Mouse (Mus musculus): ENCODE measurements around the gene Kif1b. TPM values are rescaled to one million over a fixed set of nuclear protein-coding genes. Genes with fewer than 3 reads are reported as not detected.

The Kif1b gene
- polyA plus RNA-seq, 1 experiment from 2014 or later = 140 TPM

GRCm38 (mm10) chr4:149259391-149260094 lies 48.0 kb downstream of the Kif1b start:
- peaks cover 52% of the 10 kb centered on the region for H3K36me3 ChIP-seq
- no peaks in the 10 kb centered on the region for H3K9me3 ChIP-seq (replicated peaks)
- no peaks in the 10 kb centered on the region for H3K27me3 ChIP-seq
- H3K4me2 ChIP-seq (replicated peaks) = no peak overlapping the region
- H3K27ac ChIP-seq = no peak overlapping the region
- peaks cover 15% of the 10 kb centered on the region for H3K4me1 ChIP-seq
- 91% methylated on average over 9 of the region's 9 CpGs for WGBS
- no peak overlapping the region for H3K4me3 ChIP-seq
- ATAC-seq (ENCODE audit: low FRiP score) = no peak
- no peak overlapping the region for H3K9ac ChIP-seq

DNA sequence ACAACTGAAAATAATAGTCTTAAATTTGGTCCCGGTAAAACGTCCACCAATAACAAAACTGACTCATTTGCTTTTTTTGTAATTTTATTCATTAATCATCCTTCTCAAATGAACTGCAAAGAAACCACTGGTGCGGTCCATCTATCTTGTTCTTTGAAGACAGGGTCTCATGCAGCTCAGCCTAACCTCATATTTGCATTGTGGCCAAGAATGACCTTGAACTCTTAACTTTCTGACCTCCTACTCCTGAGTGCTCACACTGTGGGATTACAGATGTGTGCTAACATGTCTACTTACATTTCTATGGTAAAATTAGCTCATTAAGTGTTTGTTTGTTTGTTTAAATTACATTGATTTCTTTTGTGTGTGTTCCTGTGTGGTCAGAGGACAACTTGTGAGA lies 48.6 kb downstream of the Kif1b start:
- 74% methylated on average over 3 of the region's 3 CpGs for WGBS
- Histone ChIP-seq H3K4me3 (no peak overlapping the region), H3K4me1 (peaks cover 15% of the 10 kb centered on the region), H3K9me3 (replicated peaks) (no peaks in the 10 kb centered on the region), H3K4me2 (replicated peaks) (no peak overlapping the region), H3K9ac (no peak overlapping the region), H3K27me3 (no peaks in the 10 kb centered on the region), H3K27ac (no peak overlapping the region), H3K36me3 (peaks cover 50% of the 10 kb centered on the region)
- no peak for ATAC-seq (ENCODE audit: low FRiP score)

GRCm38 (mm10) chr4:149256511-149257300 lies 50.8 kb downstream of the Kif1b start:
- H3K9ac ChIP-seq = no peak overlapping the region

GRCm38 (mm10) chr4:149255277-149256270 lies 51.9 kb downstream of the Kif1b start:
- H3K4me2 ChIP-seq (replicated peaks) = peak overlapping the region; percentile 13
- H3K27me3 ChIP-seq = no peaks in the 10 kb centered on the region
- H3K4me3 ChIP-seq = no peak overlapping the region
- peak; percentile 90 for ATAC-seq (ENCODE audit: low FRiP score)
- H3K4me1 ChIP-seq = peaks cover 15% of the 10 kb centered on the region
- peak overlapping the region; percentile 80 for H3K27ac ChIP-seq
- H3K9ac ChIP-seq = no peak overlapping the region
- H3K9me3 ChIP-seq (replicated peaks) = no peaks in the 10 kb centered on the region
- peaks cover 59% of the 10 kb centered on the region for H3K36me3 ChIP-seq
- WGBS = 26% methylated on average over 13 of the region's 13 CpGs

More at GRCm38 (mm10) chr4:149256511-149257300, 50.8 kb downstream of the Kif1b start:
- Histone ChIP-seq H3K36me3 (peaks cover 52% of the 10 kb centered on the region), H3K4me2 (replicated peaks) (no peak overlapping the region), H3K27me3 (no peaks in the 10 kb centered on the region), H3K4me1 (peaks cover 15% of the 10 kb centered on the region), H3K4me3 (no peak overlapping the region), H3K9me3 (replicated peaks) (no peaks in the 10 kb centered on the region), H3K27ac (peak overlapping the region; percentile 80)
- 85% methylated on average over 15 of the region's 15 CpGs for WGBS
- no peak for ATAC-seq (ENCODE audit: low FRiP score)

DNA sequence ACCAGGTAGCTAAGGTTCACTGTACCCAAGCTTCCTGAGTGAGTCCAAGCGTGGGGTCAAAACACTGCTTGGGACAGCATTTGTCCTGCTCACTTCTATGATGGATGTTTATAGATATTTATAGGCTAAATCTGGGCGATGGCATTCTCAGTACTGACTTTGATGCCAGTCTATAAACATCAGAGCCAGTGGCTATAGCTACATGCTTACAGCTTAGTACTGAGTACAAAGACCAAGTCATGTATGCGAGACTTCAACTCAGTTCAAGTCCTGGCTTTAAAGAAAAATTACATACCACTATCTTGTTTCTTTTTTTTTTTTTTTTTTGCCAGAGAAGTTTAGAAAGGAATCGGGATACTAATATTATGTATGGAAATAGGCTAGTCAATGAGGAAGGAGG lies 52.7 kb downstream of the Kif1b start:
- Histone ChIP-seq H3K4me3 (no peak overlapping the region), H3K36me3 (peaks cover 62% of the 10 kb centered on the region), H3K27ac (peak overlapping the region; percentile 80), H3K9me3 (replicated peaks) (no peaks in the 10 kb centered on the region), H3K4me1 (peaks cover 15% of the 10 kb centered on the region), H3K4me2 (replicated peaks) (no peak overlapping the region), H3K9ac (no peak overlapping the region), H3K27me3 (no peaks in the 10 kb centered on the region)
- ATAC-seq (ENCODE audit: low FRiP score) = no peak; the same call in 1 of the 2 replicates
- WGBS = 47% methylated on average over 4 of the region's 4 CpGs

GRCm38 (mm10) chr4:149249311-149249710 lies 58.2 kb downstream of the Kif1b start:
- H3K27me3 ChIP-seq = no peaks in the 10 kb centered on the region
- peaks cover 61% of the 10 kb centered on the region for H3K36me3 ChIP-seq
- ATAC-seq (ENCODE audit: low FRiP score) = no peak
- H3K9me3 ChIP-seq (replicated peaks) = no peaks in the 10 kb centered on the region
- no peak overlapping the region for H3K4me3 ChIP-seq
- no peak overlapping the region for H3K4me2 ChIP-seq (replicated peaks)
- H3K4me1 ChIP-seq = peaks cover 17% of the 10 kb centered on the region; the same call in 1 of the 2 replicates
- peak overlapping the region; percentile 80 for H3K27ac ChIP-seq
- H3K9ac ChIP-seq = no peak overlapping the region
- WGBS = 89% methylated on average over 1 of the region's 1 CpGs

GRCm38 (mm10) chr4:149247772-149248171 lies 59.7 kb downstream of the Kif1b start:
- Histone ChIP-seq H3K27me3 (no peaks in the 10 kb centered on the region), H3K4me3 (no peak overlapping the region), H3K4me2 (replicated peaks) (no peak overlapping the region), H3K27ac (peak overlapping the region; percentile 80), H3K4me1 (peaks cover 17% of the 10 kb centered on the region; the same call in 1 of the 2 replicates), H3K9ac (0 out of 2 replicates have a peak overlapping the region, but pooled peaks have one; percentile 36), H3K9me3 (replicated peaks) (no peaks in the 10 kb centered on the region), H3K36me3 (peaks cover 61% of the 10 kb centered on the region)
- peak; percentile 41; the same call in 1 of the 2 replicates for ATAC-seq (ENCODE audit: low FRiP score)
- WGBS = 37% methylated on average over 5 of the region's 5 CpGs

GRCm38 (mm10) chr4:149247156-149247633 lies 60.3 kb downstream of the Kif1b start:
- Histone ChIP-seq H3K27me3 (no peaks in the 10 kb centered on the region), H3K27ac (peak overlapping the region; percentile 80), H3K36me3 (peaks cover 60% of the 10 kb centered on the region), H3K4me3 (no peak overlapping the region), H3K9me3 (replicated peaks) (no peaks in the 10 kb centered on the region), H3K9ac (no peak overlapping the region), H3K4me2 (replicated peaks) (no peak overlapping the region), H3K4me1 (peaks cover 17% of the 10 kb centered on the region; the same call in 1 of the 2 replicates)
- ATAC-seq (ENCODE audit: low FRiP score) = peak; percentile 77
- WGBS = 20% methylated on average over 8 of the region's 8 CpGs

- peaks cover 17% of the 10 kb centered on the region; the same call in 1 of the 2 replicates for H3K4me1 ChIP-seq
- H3K36me3 ChIP-seq = peaks cover 58% of the 10 kb centered on the region
- H3K27me3 ChIP-seq = no peaks in the 10 kb centered on the region
- H3K27ac ChIP-seq = peak overlapping the region; percentile 80
- H3K4me2 ChIP-seq (replicated peaks) = no peak overlapping the region
- 0 out of 2 replicates have a peak, but pooled peaks have one; percentile 63 for ATAC-seq (ENCODE audit: low FRiP score)
- 23% methylated on average over 7 of the region's 7 CpGs for WGBS
- no peak overlapping the region for H3K9ac ChIP-seq
- no peaks in the 10 kb centered on the region for H3K9me3 ChIP-seq (replicated peaks)
- H3K4me3 ChIP-seq = no peak overlapping the region
These were observed 60.8 kb downstream of the Kif1b start for GRCm38 (mm10) chr4:149246578-149247155.

DNA sequence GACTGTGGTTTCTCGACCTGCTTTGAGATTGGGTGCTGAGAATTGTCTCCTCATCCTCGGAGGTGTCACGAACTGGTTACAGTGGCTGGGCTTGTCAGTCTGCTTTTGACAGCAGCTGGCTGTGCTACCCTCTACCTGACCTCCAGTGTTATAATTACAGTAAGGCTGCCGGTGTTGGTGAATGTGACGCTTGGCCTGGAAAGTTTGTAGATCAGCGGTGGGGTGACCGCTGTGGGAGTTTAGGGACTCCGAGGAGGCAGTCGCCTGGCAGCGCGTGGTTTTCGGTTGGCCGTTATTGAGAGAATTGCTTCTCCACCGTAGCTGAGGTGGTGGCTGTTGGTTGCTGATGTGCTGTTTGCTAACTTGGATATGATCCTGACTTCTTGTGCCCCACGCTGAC lies 70.5 kb downstream of the Kif1b start:
- H3K27me3 ChIP-seq = no peaks in the 10 kb centered on the region
- no peak for ATAC-seq (ENCODE audit: low FRiP score)
- H3K9me3 ChIP-seq (replicated peaks) = no peaks in the 10 kb centered on the region
- no peak overlapping the region for H3K9ac ChIP-seq
- no peak overlapping the region for H3K27ac ChIP-seq
- peaks cover 56% of the 10 kb centered on the region for H3K36me3 ChIP-seq
- WGBS = 97% methylated on average over 15 of the region's 15 CpGs
- H3K4me3 ChIP-seq = no peak overlapping the region
- H3K4me1 ChIP-seq = no peaks in the 10 kb centered on the region
- H3K4me2 ChIP-seq (replicated peaks) = no peak overlapping the region

DNA sequence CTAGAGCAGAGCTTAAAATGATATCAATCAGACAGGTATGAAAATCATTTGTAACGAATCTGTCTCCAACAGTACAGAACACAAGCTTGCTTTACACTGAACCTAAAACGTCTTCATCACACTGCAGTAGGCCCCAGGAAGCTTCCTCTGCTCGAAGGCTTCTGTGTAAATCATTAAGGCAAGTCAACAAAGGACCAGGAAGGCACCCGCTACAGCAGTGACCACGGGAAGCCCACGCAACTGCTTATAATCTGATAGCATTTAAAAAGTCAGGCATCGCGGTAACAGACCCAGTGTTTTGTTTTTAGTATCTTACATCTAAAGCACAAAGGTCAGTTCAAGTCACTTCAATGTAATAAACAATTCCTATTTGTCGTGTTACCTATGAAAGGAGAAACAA lies 73.6 kb downstream of the Kif1b start:
- no peak for ATAC-seq (ENCODE audit: low FRiP score)
- H3K36me3 ChIP-seq = peaks cover 60% of the 10 kb centered on the region
- no peak overlapping the region for H3K9ac ChIP-seq
- H3K4me3 ChIP-seq = no peak overlapping the region
- WGBS = 61% methylated on average over 9 of the region's 9 CpGs
- H3K27ac ChIP-seq = no peak overlapping the region
- no peaks in the 10 kb centered on the region for H3K4me1 ChIP-seq
- no peak overlapping the region for H3K4me2 ChIP-seq (replicated peaks)
- no peaks in the 10 kb centered on the region for H3K9me3 ChIP-seq (replicated peaks)
- H3K27me3 ChIP-seq = no peaks in the 10 kb centered on the region

Measured in hindbrain, embryonic 12.5 days (tissue).